8 mouse cellular contexts compared by ENCODE assay signal in the genomic region with DNA sequence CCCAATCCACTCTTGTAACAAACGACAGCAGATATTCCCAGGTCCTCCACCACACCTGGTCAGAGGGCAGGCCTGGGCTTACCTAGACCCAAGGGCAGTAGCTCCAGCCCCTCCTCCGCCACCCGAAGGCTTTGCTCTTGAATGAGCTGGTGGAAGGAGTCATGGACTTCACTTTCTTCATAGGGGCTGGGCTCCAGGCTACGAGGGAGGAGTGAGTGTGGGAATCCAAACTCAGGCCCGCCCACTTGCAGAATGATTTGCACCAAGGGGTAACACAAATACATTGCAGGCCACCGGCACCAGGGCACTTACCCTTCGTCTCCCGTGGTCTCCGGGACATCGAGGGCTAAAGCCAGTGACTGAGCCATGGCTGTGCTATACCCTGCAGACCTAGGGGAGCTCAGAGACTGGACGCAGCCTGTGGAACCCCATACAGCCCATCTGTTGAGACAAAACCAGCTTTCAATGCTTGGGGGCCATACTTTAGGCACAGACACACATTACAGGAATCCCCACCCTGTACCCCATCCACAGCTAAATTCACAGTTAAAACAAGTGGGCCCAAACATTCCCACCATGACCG. TPM values are rescaled to one million over a fixed set of nuclear protein-coding genes. Genes with fewer than 3 reads are reported as not detected.
A peak's percentile ranks its signal among the peaks of the same experiment; 100 is the strongest.
DNase-seq lines count a peak whose midpoint lies in the region; ATAC-seq and TF ChIP-seq lines count a peak whose summit lies in the region.

No protein-coding gene starts in this region.

- peak overlapping the region; percentile 76 for H3K9ac ChIP-seq in heart, embryonic 16.5 days (ENCODE audit: low read length)
- H3K9ac ChIP-seq in midbrain, embryonic 15.5 days, result no peak overlapping the region

- H3K27ac ChIP-seq in bone marrow macrophage, adult 2 months (ENCODE audit: insufficient read depth, low read depth, low read length), result peak overlapping the region; percentile 92
- peak overlapping the region; percentile 90 for H3K27ac ChIP-seq in heart, embryonic 16.5 days (ENCODE audit: low read length)
- H3K27ac ChIP-seq in limb, embryonic 10.5 days, result peak overlapping the region; percentile 91
- peak overlapping the region; percentile 17; the same call in 1 of the 2 replicates for H3K27ac ChIP-seq in midbrain, embryonic 15.5 days

- no peak; the same call in 1 of the 2 replicates for TF ChIP-seq POLR2A in bone marrow macrophage, adult 2 months (IDR thresholded peaks at IDR 0.05; ENCODE audit: borderline replicate concordance, low read depth, low read length)

- TF ChIP-seq CTCF in bone marrow macrophage, adult 2 months (IDR thresholded peaks at IDR 0.05; ENCODE audit: low read depth, low read length), result no peak

- ATAC-seq in heart, embryonic 16.5 days (replicated peaks; ENCODE audit: extremely low read depth, insufficient read depth, low FRiP score), result no peak
- no peak for ATAC-seq in midbrain, embryonic 15.5 days (replicated peaks)

- H3K4me2 ChIP-seq in heart, embryonic 16.5 days (ENCODE audit: low read depth, low read length), result peak overlapping the region; percentile 98
- peak overlapping the region; percentile 36; the same call in 1 of the 2 replicates for H3K4me2 ChIP-seq in midbrain, embryonic 15.5 days

- peak; percentile 46 to 70 for DNase-seq in adrenal gland, adult (ENCODE audit: inconsistent age in 2 of 2, low spot score in 1 of 2)
- no peak for DNase-seq in adrenal gland, postnatal 4 days (ENCODE audit: low spot score in 2 of 2)
- peak; percentile 53 for DNase-seq in limb, embryonic 10.5 days (ENCODE audit: low spot score)
- no peak for DNase-seq in left cerebral cortex, adult 9 months (ENCODE audit: low spot score in 2 of 2)
- DNase-seq in right cerebral cortex, adult 18-20 months, result no peak

- peak overlapping the region; percentile 75 for H3K4me3 ChIP-seq in bone marrow macrophage, adult 2 months (ENCODE audit: insufficient read depth, low read length)
- H3K4me3 ChIP-seq in heart, embryonic 16.5 days (ENCODE audit: low read length), result peak overlapping the region; percentile 59
- peak overlapping the region; percentile 66 for H3K4me3 ChIP-seq in limb, embryonic 10.5 days
- no peak overlapping the region for H3K4me3 ChIP-seq in midbrain, embryonic 15.5 days

- H3K4me1 ChIP-seq in bone marrow macrophage, adult 2 months (ENCODE audit: control insufficient read depth, insufficient read depth, low read length), result peaks cover 30% of the 10 kb centered on the region
- H3K4me1 ChIP-seq in heart, embryonic 16.5 days (ENCODE audit: control insufficient read depth, insufficient read depth, low read length), result peaks cover 33% of the 10 kb centered on the region
- H3K4me1 ChIP-seq in limb, embryonic 10.5 days, result peaks cover 62% of the 10 kb centered on the region
- H3K4me1 ChIP-seq in midbrain, embryonic 15.5 days, result peaks cover 36% of the 10 kb centered on the region

- H3K36me3 ChIP-seq in heart, embryonic 16.5 days (ENCODE audit: control insufficient read depth, insufficient read depth), result no peaks in the 10 kb centered on the region; the same call in 1 of the 2 replicates
- peaks cover 42% of the 10 kb centered on the region for H3K36me3 ChIP-seq in limb, embryonic 10.5 days
- no peaks in the 10 kb centered on the region for H3K36me3 ChIP-seq in midbrain, embryonic 15.5 days (replicated peaks)

- 56% methylated on average over 12 of the region's 12 CpGs for WGBS in heart, embryonic 16.5 days
- 52% methylated on average over 12 of the region's 12 CpGs for WGBS in limb, embryonic 10.5 days
- 77% methylated on average over 12 of the region's 12 CpGs for whole genome bisulfite sequencing in midbrain, embryonic 15.5 days

- no peaks in the 10 kb centered on the region for H3K27me3 ChIP-seq in heart, embryonic 16.5 days (ENCODE audit: control insufficient read depth, insufficient read depth, low read length)
- H3K27me3 ChIP-seq in limb, embryonic 10.5 days (ENCODE audit: low read depth, poor library complexity, severe bottlenecking), result peaks cover 29% of the 10 kb centered on the region
- peaks cover 28% of the 10 kb centered on the region for H3K27me3 ChIP-seq in midbrain, embryonic 15.5 days (replicated peaks)

- no peaks in the 10 kb centered on the region for H3K9me3 ChIP-seq in heart, embryonic 16.5 days (replicated peaks; ENCODE audit: control insufficient read depth, low read length)
- H3K9me3 ChIP-seq in limb, embryonic 10.5 days (replicated peaks), result no peaks in the 10 kb centered on the region
- no peaks in the 10 kb centered on the region for H3K9me3 ChIP-seq in midbrain, embryonic 15.5 days

RNA-seq across cellular contexts. Expression of gene Tmc8, which starts 2.9 kb away (rescaled TPM):
- total RNA-seq in adrenal gland, postnatal 4 days (2021), result 1 to 10 TPM; 7.1 to 7.6 TPM
- 2.1 and 2.7 TPM in 2 replicates for polyA plus RNA-seq in bone marrow macrophage, adult 2 months (2012; ENCODE audit: insufficient read depth, insufficient read length, missing spikeins)
- 4.1 and 6.0 TPM in 2 replicates for polyA plus RNA-seq in heart, embryonic 16.5 days (2015; fragmentation: Nextera tagmentation; extraction: Ambion mirVana)
- 1.4 and 1.5 TPM in 2 replicates for polyA plus RNA-seq in limb, embryonic 10.5 days (2016; fragmentation: Nextera tagmentation; extraction: Ambion mirVana)
- polyA plus RNA-seq in midbrain, embryonic 15.5 days (2015; fragmentation: Nextera tagmentation; extraction: Ambion mirVana), result 1.00 and 1.5 TPM in 2 replicates

RNA-seq across cellular contexts. Expression of gene Tmc6, which starts 3.1 kb away (rescaled TPM):
- 10 to 100 TPM; 49.7 to 55.0 TPM for total RNA-seq in adrenal gland, postnatal 4 days (2021)
- 16.7 and 36.7 TPM in 2 replicates for polyA plus RNA-seq in bone marrow macrophage, adult 2 months (2012; ENCODE audit: insufficient read depth, insufficient read length, missing spikeins)
- 28.4 and 30.8 TPM in 2 replicates for polyA plus RNA-seq in heart, embryonic 16.5 days (2015; fragmentation: Nextera tagmentation; extraction: Ambion mirVana)
- polyA plus RNA-seq in limb, embryonic 10.5 days (2016; fragmentation: Nextera tagmentation; extraction: Ambion mirVana), result 25.1 and 28.2 TPM in 2 replicates
- 4.2 and 5.7 TPM in 2 replicates for polyA plus RNA-seq in midbrain, embryonic 15.5 days (2015; fragmentation: Nextera tagmentation; extraction: Ambion mirVana)

RNA-seq across cellular contexts. Expression of gene 6030468B19Rik, which starts 18.5 kb away (rescaled TPM):
- total RNA-seq in adrenal gland, postnatal 4 days (2021), result 1 to 10 TPM in 1 of 2 experiments, under 1 TPM in 1; 0.87 to 1.7 TPM
- not detected in 2 replicates for polyA plus RNA-seq in bone marrow macrophage, adult 2 months (2012; ENCODE audit: insufficient read depth, insufficient read length, missing spikeins)
- 0.32 and 0.39 TPM in 2 replicates for polyA plus RNA-seq in heart, embryonic 16.5 days (2015; fragmentation: Nextera tagmentation; extraction: Ambion mirVana)
- 1.6 and 2.3 TPM in 2 replicates for polyA plus RNA-seq in limb, embryonic 10.5 days (2016; fragmentation: Nextera tagmentation; extraction: Ambion mirVana)
- not detected in 2 replicates for polyA plus RNA-seq in midbrain, embryonic 15.5 days (2015; fragmentation: Nextera tagmentation; extraction: Ambion mirVana)

RNA-seq across cellular contexts. Expression of gene Gm20708, which starts 30.5 kb away (rescaled TPM):
- 1 to 10 TPM; 2.1 to 3.0 TPM for total RNA-seq in adrenal gland, postnatal 4 days (2021)
- polyA plus RNA-seq in bone marrow macrophage, adult 2 months (2012; ENCODE audit: insufficient read depth, insufficient read length, missing spikeins), result 4.0 and 5.0 TPM in 2 replicates
- 0.92 and 2.4 TPM in 2 replicates for polyA plus RNA-seq in heart, embryonic 16.5 days (2015; fragmentation: Nextera tagmentation; extraction: Ambion mirVana)
- polyA plus RNA-seq in limb, embryonic 10.5 days (2016; fragmentation: Nextera tagmentation; extraction: Ambion mirVana), result 0.23 and 0.58 TPM in 2 replicates
- 0.98 and 1.4 TPM in 2 replicates for polyA plus RNA-seq in midbrain, embryonic 15.5 days (2015; fragmentation: Nextera tagmentation; extraction: Ambion mirVana)

RNA-seq across cellular contexts. Expression of gene Syngr2, which starts 30.5 kb away (rescaled TPM):
- total RNA-seq in adrenal gland, postnatal 4 days (2021), result 10 to 100 TPM; 81.3 to 86.8 TPM
- polyA plus RNA-seq in bone marrow macrophage, adult 2 months (2012; ENCODE audit: insufficient read depth, insufficient read length, missing spikeins), result 183 and 189 TPM in 2 replicates
- polyA plus RNA-seq in heart, embryonic 16.5 days (2015; fragmentation: Nextera tagmentation; extraction: Ambion mirVana), result 111 and 133 TPM in 2 replicates
- 24.4 and 31.3 TPM in 2 replicates for polyA plus RNA-seq in limb, embryonic 10.5 days (2016; fragmentation: Nextera tagmentation; extraction: Ambion mirVana)
- 15.8 and 18.4 TPM in 2 replicates for polyA plus RNA-seq in midbrain, embryonic 15.5 days (2015; fragmentation: Nextera tagmentation; extraction: Ambion mirVana)

Comparison
In these comparisons a context has a peak if more than half of its experiments do, and no peak if none do; other contexts are left out.
1. DNase-seq: peak in adrenal gland, adult (2 of 2) and limb, embryonic 10.5 days (single experiment); none in adrenal gland, postnatal 4 days (0 of 2), left cerebral cortex, adult 9 months (0 of 2) and right cerebral cortex, adult 18-20 months (single experiment).
2. H3K27ac ChIP-seq: peak in every context shown above with its lines; median percentile 92 in bone marrow macrophage, adult 2 months; 91 in limb, embryonic 10.5 days; 90 in heart, embryonic 16.5 days; 17 in midbrain, embryonic 15.5 days.